Comparison of ENCODE assay signal across 17 mouse cellular contexts in the genomic region with DNA sequence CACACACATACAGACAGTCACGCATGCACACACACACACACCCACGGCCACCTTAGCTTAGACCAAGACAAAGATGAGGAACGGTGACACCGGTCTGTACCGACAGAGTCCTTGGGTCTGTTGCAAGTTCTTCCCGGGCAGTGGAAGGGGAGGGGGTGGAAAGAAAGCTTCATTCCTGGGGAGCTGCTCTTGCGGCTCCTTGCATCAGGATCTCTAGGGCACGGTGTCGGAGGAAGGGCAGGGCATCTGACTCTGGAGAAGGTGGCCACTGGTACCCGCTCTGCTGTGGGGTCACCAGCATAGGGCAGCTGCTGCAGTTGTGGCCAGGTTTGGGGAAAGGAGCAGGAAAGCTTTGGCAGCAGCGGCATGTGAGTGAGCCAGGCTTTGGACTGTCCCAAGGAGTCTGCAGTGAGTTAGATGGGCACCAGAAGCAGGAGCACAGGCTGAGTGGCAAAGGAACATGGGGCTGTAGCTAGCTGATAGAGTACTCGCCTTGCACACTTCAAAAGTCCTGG. TPM values are rescaled to one million over a fixed set of nuclear protein-coding genes. Genes with fewer than 3 reads are reported as not detected.
DNase-seq lines count a peak whose midpoint lies in the region; ATAC-seq and TF ChIP-seq lines count a peak whose summit lies in the region.
"Had no signal": no experiment of that assay in that cellular context is flagged by ENCODE, and none has a peak within 500 bp of the region (broad histone marks: within the 10 kb centered on the region; RNA-seq: fewer than 3 reads in every experiment).

No protein-coding gene starts in this region.

- H3K27ac ChIP-seq in embryonic facial prominence, embryonic 11.5 days (replicated peaks; ENCODE audit: low read depth, low read length) = no peak overlapping the region
- no peak overlapping the region; the same call in 1 of the 2 replicates for H3K27ac ChIP-seq in embryonic facial prominence, embryonic 10.5 days (replicated peaks)
- H3K27ac ChIP-seq in heart, embryonic 14.5 days (replicated peaks in 1 of 2; ENCODE audit: control insufficient read depth in 1 of 2, insufficient read depth in 1 of 2, low read depth in 2 of 2, low read length in 2 of 2) = peak overlapping the region; percentile 42 to 55
- 0 out of 2 replicates have a peak overlapping the region, but pooled peaks have one; percentile 20 for H3K27ac ChIP-seq in lung, postnatal 0 days (ENCODE audit: low read length)
- no peak overlapping the region for H3K27ac ChIP-seq in limb, embryonic 13.5 days
- H3K27ac ChIP-seq: embryonic facial prominence, embryonic 12.5 days; liver, embryonic 15.5 days; stomach, embryonic 15.5 days had no signal

- WGBS in embryonic facial prominence, embryonic 11.5 days = 57% methylated on average over 12 of the region's 12 CpGs
- WGBS in embryonic facial prominence, embryonic 10.5 days = 63% methylated on average over 12 of the region's 12 CpGs
- 48% methylated on average over 12 of the region's 12 CpGs for WGBS in heart, embryonic 14.5 days
- 61% methylated on average over 12 of the region's 12 CpGs for WGBS in lung, postnatal 0 days
- 61% methylated on average over 12 of the region's 12 CpGs for WGBS in limb, embryonic 13.5 days

- H3K4me2 ChIP-seq in embryonic facial prominence, embryonic 11.5 days (ENCODE audit: low read depth, low read length) = no peak overlapping the region
- H3K4me2 ChIP-seq in heart, embryonic 14.5 days (ENCODE audit: low read length) = 0 out of 2 replicates have a peak overlapping the region, but pooled peaks have one; percentile 2
- H3K4me2 ChIP-seq in lung, postnatal 0 days (replicated peaks; ENCODE audit: low read depth, low read length) = no peak overlapping the region
- H3K4me2 ChIP-seq in limb, embryonic 13.5 days (replicated peaks) = no peak overlapping the region
- H3K4me2 ChIP-seq: embryonic facial prominence, embryonic 12.5 days; liver, embryonic 15.5 days; stomach, embryonic 15.5 days had no signal

- DNase-seq in embryonic facial prominence, embryonic 11.5 days (ENCODE audit: low spot score) = no peak
- no peak for DNase-seq in embryonic facial prominence, embryonic 10.5 days (ENCODE audit: low spot score)
- DNase-seq in heart, adult 8-10 months (ENCODE audit: low spot score) = no peak
- DNase-seq in lung, postnatal 0 days (ENCODE audit: low spot score) = no peak
- no peak for DNase-seq in lung, postnatal 36 days
- DNase-seq in left cerebral cortex, adult 18-20 months (ENCODE audit: low spot score in 2 of 2) = no peak
- DNase-seq: cerebellum, adult 9-10 months; kidney, adult 8-10 months; retina, postnatal 1 day; thymus, adult 2 months had no signal

- no peaks in the 10 kb centered on the region for H3K36me3 ChIP-seq in embryonic facial prominence, embryonic 11.5 days (replicated peaks; ENCODE audit: control insufficient read depth, insufficient read depth, low read depth, low read length)
- H3K36me3 ChIP-seq in embryonic facial prominence, embryonic 10.5 days (replicated peaks) = no peaks in the 10 kb centered on the region
- 0 out of 2 replicates have a peak, but pooled peaks cover 3% of the 10 kb centered on the region for H3K36me3 ChIP-seq in heart, embryonic 14.5 days (ENCODE audit: control insufficient read depth, insufficient read depth, low read length)
- no peaks in the 10 kb centered on the region for H3K36me3 ChIP-seq in lung, postnatal 0 days (ENCODE audit: insufficient read depth, low read length)
- no peaks in the 10 kb centered on the region for H3K36me3 ChIP-seq in limb, embryonic 13.5 days
- H3K36me3 ChIP-seq: embryonic facial prominence, embryonic 12.5 days; liver, embryonic 15.5 days; stomach, embryonic 15.5 days had no signal

- TF ChIP-seq CTCF in lung, postnatal 0 days (IDR thresholded peaks at IDR 0.05) = no peak

- H3K4me3 ChIP-seq in embryonic facial prominence, embryonic 11.5 days (ENCODE audit: low read depth, low read length) = no peak overlapping the region
- H3K4me3 ChIP-seq in embryonic facial prominence, embryonic 10.5 days = no peak overlapping the region
- H3K4me3 ChIP-seq in heart, embryonic 14.5 days (ENCODE audit: control insufficient read depth in 1 of 2, insufficient read depth in 1 of 2, low read depth in 1 of 2, low read length in 2 of 2) = no peak overlapping the region
- no peak overlapping the region for H3K4me3 ChIP-seq in lung, postnatal 0 days (ENCODE audit: low read depth, low read length)
- H3K4me3 ChIP-seq in limb, embryonic 13.5 days = no peak overlapping the region
- H3K4me3 ChIP-seq: embryonic facial prominence, embryonic 12.5 days; liver, embryonic 15.5 days; stomach, embryonic 15.5 days had no signal

- no peak for ATAC-seq in embryonic facial prominence, embryonic 11.5 days (replicated peaks; ENCODE audit: insufficient number of reproducible peaks, low FRiP score, low TSS enrichment, low read depth)
- ATAC-seq in heart, embryonic 14.5 days (ENCODE audit: insufficient number of reproducible peaks, insufficient read depth, low FRiP score, low read depth) = no peak
- no peak for ATAC-seq in lung, postnatal 0 days
- ATAC-seq in limb, embryonic 13.5 days (ENCODE audit: low FRiP score, low read depth) = no peak

- H3K9me3 ChIP-seq in embryonic facial prominence, embryonic 11.5 days (replicated peaks; ENCODE audit: control insufficient read depth, low read length) = no peaks in the 10 kb centered on the region
- no peaks in the 10 kb centered on the region for H3K9me3 ChIP-seq in embryonic facial prominence, embryonic 10.5 days
- H3K9me3 ChIP-seq in heart, embryonic 14.5 days (ENCODE audit: control insufficient read depth, low read length) = no peaks in the 10 kb centered on the region
- H3K9me3 ChIP-seq in lung, postnatal 0 days (ENCODE audit: low read length) = no peaks in the 10 kb centered on the region
- no peaks in the 10 kb centered on the region for H3K9me3 ChIP-seq in limb, embryonic 13.5 days
- H3K9me3 ChIP-seq: embryonic facial prominence, embryonic 12.5 days; liver, embryonic 15.5 days; stomach, embryonic 15.5 days had no signal

- no peak for TF ChIP-seq EP300 in lung, postnatal 0 days (IDR thresholded peaks at IDR 0.05)

- H3K27me3 ChIP-seq in embryonic facial prominence, embryonic 11.5 days (ENCODE audit: control insufficient read depth, insufficient read depth, low read length) = no peaks in the 10 kb centered on the region
- peaks cover 68% of the 10 kb centered on the region for H3K27me3 ChIP-seq in embryonic facial prominence, embryonic 10.5 days (replicated peaks; ENCODE audit: low read depth, poor library complexity, severe bottlenecking)
- no peaks in the 10 kb centered on the region for H3K27me3 ChIP-seq in heart, embryonic 14.5 days (ENCODE audit: control insufficient read depth, insufficient read depth, low read length)
- H3K27me3 ChIP-seq in lung, postnatal 0 days (replicated peaks; ENCODE audit: insufficient read depth, low read length) = no peaks in the 10 kb centered on the region
- 0 out of 2 replicates have a peak, but pooled peaks cover 3% of the 10 kb centered on the region for H3K27me3 ChIP-seq in limb, embryonic 13.5 days
- H3K27me3 ChIP-seq: embryonic facial prominence, embryonic 12.5 days; stomach, embryonic 15.5 days had no signal

- H3K9ac ChIP-seq in embryonic facial prominence, embryonic 11.5 days (replicated peaks; ENCODE audit: low read length) = peak overlapping the region; percentile 18
- H3K9ac ChIP-seq in heart, embryonic 14.5 days (ENCODE audit: low read length) = peak overlapping the region; percentile 22; the same call in 1 of the 2 replicates
- H3K9ac ChIP-seq in lung, postnatal 0 days (replicated peaks; ENCODE audit: low read depth) = no peak overlapping the region
- H3K9ac ChIP-seq in limb, embryonic 13.5 days = peak overlapping the region; percentile 31; the same call in 1 of the 2 replicates
- H3K9ac ChIP-seq: embryonic facial prominence, embryonic 12.5 days; liver, embryonic 15.5 days; stomach, embryonic 15.5 days had no signal

- H3K4me1 ChIP-seq in embryonic facial prominence, embryonic 11.5 days (ENCODE audit: control insufficient read depth, insufficient read depth, low read length) = peaks cover 16% of the 10 kb centered on the region
- H3K4me1 ChIP-seq in embryonic facial prominence, embryonic 10.5 days = peaks cover 89% of the 10 kb centered on the region
- peaks cover 89 to 95% of the 10 kb centered on the region in 2 experiments for H3K4me1 ChIP-seq in heart, embryonic 14.5 days (ENCODE audit: control insufficient read depth in 2 of 2, insufficient read depth in 2 of 2, low read length in 2 of 2)
- peaks cover 23% of the 10 kb centered on the region for H3K4me1 ChIP-seq in lung, postnatal 0 days (ENCODE audit: insufficient read depth, low read depth, low read length)
- peaks cover 95% of the 10 kb centered on the region for H3K4me1 ChIP-seq in limb, embryonic 13.5 days
- H3K4me1 ChIP-seq: liver, embryonic 15.5 days had no signal

RNA-seq across cellular contexts. Expression of a gene that starts 29.4 kb away (rescaled TPM):
- polyA plus RNA-seq in embryonic facial prominence, embryonic 11.5 days (2014; fragmentation: Nextera tagmentation; extraction: Ambion mirVana) = 4.0 and 4.7 TPM in 2 replicates
- polyA plus RNA-seq in embryonic facial prominence, embryonic 10.5 days (2016; fragmentation: Nextera tagmentation; extraction: Ambion mirVana) = 6.0 and 7.2 TPM in 2 replicates
- 11.5 and 13.3 TPM in 2 replicates for polyA plus RNA-seq in heart, embryonic 14.5 days (2014; fragmentation: Nextera tagmentation; extraction: Ambion mirVana)
- total RNA-seq in heart, adult 8-10 months (2022) = 10 to 100 TPM in 3 of 4 experiments, 1 to 10 TPM in 1; 9.6 to 14.5 (median 12.0) TPM
- 3.8 and 4.3 TPM in 2 replicates for polyA plus RNA-seq in lung, postnatal 0 days (2015; fragmentation: Nextera tagmentation; extraction: Ambion mirVana)
- 8.1 and 8.3 TPM in 2 replicates for polyA plus RNA-seq in limb, embryonic 13.5 days (2015; fragmentation: Nextera tagmentation; extraction: Ambion mirVana)
- 10 to 100 TPM in 1 of 2 experiments, 1 to 10 TPM in 1; 9.3 to 10.3 TPM for total RNA-seq in left cerebral cortex, adult 18-20 months (2021)
- total RNA-seq: common myeloid progenitor, adult 5-6 weeks; megakaryocyte progenitor cell, adult 5-6 weeks had no signal

RNA-seq across cellular contexts. Expression of a gene that starts 49.4 kb away (rescaled TPM):
- 7.0 and 8.2 TPM in 2 replicates for polyA plus RNA-seq in embryonic facial prominence, embryonic 11.5 days (2014; fragmentation: Nextera tagmentation; extraction: Ambion mirVana)
- 9.4 and 12.7 TPM in 2 replicates for polyA plus RNA-seq in embryonic facial prominence, embryonic 10.5 days (2016; fragmentation: Nextera tagmentation; extraction: Ambion mirVana)
- 4.4 and 4.5 TPM in 2 replicates for polyA plus RNA-seq in heart, embryonic 14.5 days (2014; fragmentation: Nextera tagmentation; extraction: Ambion mirVana)
- 1 to 10 TPM; 3.5 to 4.9 (median 3.8) TPM for total RNA-seq in heart, adult 8-10 months (2022)
- polyA plus RNA-seq in lung, postnatal 0 days (2015; fragmentation: Nextera tagmentation; extraction: Ambion mirVana) = 9.3 and 9.8 TPM in 2 replicates
- polyA plus RNA-seq in limb, embryonic 13.5 days (2015; fragmentation: Nextera tagmentation; extraction: Ambion mirVana) = 12.4 and 13.7 TPM in 2 replicates
- 10 to 100 TPM; 11.1 to 12.4 TPM for total RNA-seq in left cerebral cortex, adult 18-20 months (2021)

Comparison
In these comparisons a context has a peak if more than half of its experiments do, and no peak if none do; other contexts are left out.
1. H3K27ac ChIP-seq: peak in heart, embryonic 14.5 days (2 of 2) and lung, postnatal 0 days (single experiment); none in embryonic facial prominence, embryonic 11.5 days (single experiment), embryonic facial prominence, embryonic 10.5 days (single experiment) and limb, embryonic 13.5 days (single experiment).